Mouse (Mus musculus) kidney, embryonic 14.5 days (tissue): ENCODE measurements at regions not wholly inside any gene's neighbourhood (a gene's known extent, or its start where the extent isn't known, plus 50 kb on each side); places are given as distances from the start of the nearest gene placed in this dataset.

ENCODE experiments used
- ATAC-seq: fragments of 200-750 bp; cut with Nextera tagmentation; 2 replicates; pipeline ENCODE4 v1.8.0; 2017; ENCODE audit warnings: moderate number of reproducible peaks, mild to moderate bottlenecking, moderate TSS enrichment, moderate library complexity; ENCODE audit not compliant: low FRiP score, low TSS enrichment
- H3K27ac ChIP-seq: fragments of 300-500 bp; sonication (generic); 2 replicates; pipeline ENCODE4 v1.5.1; 2014; ENCODE audit warnings: low read depth, mild to moderate bottlenecking, low read length, moderate library complexity, mixed read lengths
- H3K27me3 ChIP-seq: fragments of 300-500 bp; sonication (generic); 2 replicates; pipeline ENCODE4 v1.6.1; 2014; ENCODE audit warnings: mild to moderate bottlenecking, low read length; ENCODE audit not compliant: control insufficient read depth, insufficient read depth
- H3K36me3 ChIP-seq: fragments of 300-500 bp; sonication (generic); 2 replicates; pipeline ENCODE4 v1.6.1; 2014; ENCODE audit warnings: low read length, mixed read lengths; ENCODE audit not compliant: control insufficient read depth, insufficient read depth
- H3K4me1 ChIP-seq: fragments of 300-500 bp; sonication (generic); 2 replicates; pipeline ENCODE4 v1.6.1; 2014; ENCODE audit warnings: low read length, mixed read lengths; ENCODE audit not compliant: control insufficient read depth, insufficient read depth
- H3K4me2 ChIP-seq: fragments of 300-500 bp; sonication (generic); replicated peaks from 2 replicates; pipeline ENCODE4 v1.6.1; 2014; ENCODE audit warnings: low read depth, mild to moderate bottlenecking, low read length
- H3K4me3 ChIP-seq: fragments of 300-500 bp; sonication (generic); 2 replicates; pipeline ENCODE4 v1.5.1; 2014; ENCODE audit warnings: mild to moderate bottlenecking, low read length
- H3K9ac ChIP-seq: fragments of 300-500 bp; sonication (generic); 2 replicates; pipeline ENCODE4 v1.6.1; 2014; ENCODE audit warnings: low read depth, mild to moderate bottlenecking, low read length, moderate library complexity
- H3K9me3 ChIP-seq: fragments of 300-500 bp; sonication (generic); 2 replicates; pipeline ENCODE4 v1.6.1; 2016; ENCODE audit warnings: low read length; ENCODE audit not compliant: control insufficient read depth
- WGBS: fragments of 180-500 bp; shearing (Covaris S2); extraction: QIAGEN DNeasy Blood & Tissue Kit; methylation state at CpG from one replicate; pipeline ENCODE4 v1.1.7; 2014; 5-methylcytosine and 5-hydroxymethylcytosine counted together

- no peaks in the 10 kb centered on the region for H3K36me3 ChIP-seq
- H3K9me3 ChIP-seq = no peaks in the 10 kb centered on the region
- no peak overlapping the region for H3K4me2 ChIP-seq
- WGBS = 49% methylated on average over 4 of the region's 4 CpGs
- no peak overlapping the region for H3K4me3 ChIP-seq
- H3K27ac ChIP-seq = no peak overlapping the region
- ATAC-seq = no peak
- H3K27me3 ChIP-seq = no peaks in the 10 kb centered on the region
- H3K9ac ChIP-seq = no peak overlapping the region
- peaks cover 6% of the 10 kb centered on the region for H3K4me1 ChIP-seq
These were observed 171.5 kb downstream of the Sox9 start for GRCm38 (mm10) chr11:112953491-112953890.

GRCm38 (mm10) chr11:112956748-112957440 is 174.9 kb downstream of the Sox9 start:
- Histone ChIP-seq H3K27ac (no peak overlapping the region), H3K4me2 (no peak overlapping the region), H3K27me3 (no peaks in the 10 kb centered on the region), H3K9ac (no peak overlapping the region), H3K4me3 (no peak overlapping the region), H3K4me1 (peaks cover 6% of the 10 kb centered on the region), H3K36me3 (no peaks in the 10 kb centered on the region), H3K9me3 (no peaks in the 10 kb centered on the region)
- ATAC-seq = no peak
- WGBS = 58% methylated on average over 5 of the region's 5 CpGs

DNA sequence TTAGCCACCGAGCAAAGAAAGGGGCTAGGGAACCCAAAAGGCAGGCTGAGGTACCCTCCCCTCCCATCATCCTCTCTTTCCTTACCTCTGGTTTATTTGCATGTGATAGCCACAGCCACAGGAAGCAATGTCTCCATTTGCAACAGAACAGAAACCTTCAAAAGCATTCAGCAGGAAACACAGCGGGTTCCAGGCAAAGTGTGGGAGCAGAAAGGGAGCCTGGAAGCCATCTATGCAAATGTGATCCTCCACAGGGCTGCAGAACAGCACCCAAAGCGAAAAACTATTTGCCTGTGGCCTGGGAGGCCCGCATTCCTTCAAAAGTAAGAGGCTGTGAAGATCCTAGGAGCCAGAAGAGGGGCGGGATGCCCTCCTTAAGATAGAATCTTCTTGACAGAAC is 177.6 kb downstream of the Sox9 start:
- Histone ChIP-seq H3K9ac (no peak overlapping the region), H3K4me1 (no peaks in the 10 kb centered on the region), H3K9me3 (no peaks in the 10 kb centered on the region), H3K36me3 (no peaks in the 10 kb centered on the region), H3K27ac (no peak overlapping the region), H3K4me3 (no peak overlapping the region), H3K27me3 (no peaks in the 10 kb centered on the region), H3K4me2 (no peak overlapping the region)
- 26% methylated on average over 5 of the region's 5 CpGs for WGBS
- ATAC-seq = no peak

DNA sequence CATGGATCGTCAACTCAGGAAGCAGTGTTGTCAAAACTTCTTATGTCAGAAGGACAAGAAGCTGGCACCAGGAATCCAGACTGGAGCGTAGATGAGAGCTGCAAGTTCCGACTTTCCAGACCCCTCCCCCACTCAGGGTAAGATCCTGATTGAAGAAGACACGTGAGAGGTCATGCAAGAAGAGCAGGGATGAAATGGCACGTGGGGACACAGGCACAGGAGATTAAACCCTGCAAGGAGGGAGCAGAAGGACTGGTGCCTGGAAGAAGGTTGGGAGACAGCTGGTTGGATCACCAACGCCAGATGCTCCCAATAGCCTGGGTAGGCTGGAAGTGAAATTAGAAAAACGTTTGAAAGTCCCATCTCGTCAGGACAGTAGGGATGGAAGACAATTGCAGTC is 191.3 kb downstream of the Sox9 start:
- no peak overlapping the region for H3K4me3 ChIP-seq
- WGBS = 52% methylated on average over 8 of the region's 8 CpGs

GRCm38 (mm10) chr11:112974893-112975292 is 192.9 kb downstream of the Sox9 start:
- Histone ChIP-seq H3K9ac (no peak overlapping the region), H3K27me3 (no peaks in the 10 kb centered on the region), H3K4me1 (peaks cover 18% of the 10 kb centered on the region), H3K4me2 (no peak overlapping the region), H3K27ac (no peak overlapping the region), H3K4me3 (no peak overlapping the region), H3K9me3 (no peaks in the 10 kb centered on the region), H3K36me3 (no peaks in the 10 kb centered on the region)
- no peak for ATAC-seq
- 98% methylated on average over 7 of the region's 7 CpGs for WGBS

More for the DNA sequence above, 191.3 kb downstream of the Sox9 start:
- peaks cover 11% of the 10 kb centered on the region for H3K4me1 ChIP-seq
- no peaks in the 10 kb centered on the region for H3K9me3 ChIP-seq
- H3K4me2 ChIP-seq = no peak overlapping the region
- H3K9ac ChIP-seq = no peak overlapping the region
- no peak overlapping the region for H3K27ac ChIP-seq
- no peaks in the 10 kb centered on the region for H3K27me3 ChIP-seq
- ATAC-seq = no peak
- no peaks in the 10 kb centered on the region for H3K36me3 ChIP-seq

GRCm38 (mm10) chr11:112976914-112977785 is 195.1 kb downstream of the Sox9 start:
- 20% methylated on average over 12 of the region's 12 CpGs for WGBS
- no peaks in the 10 kb centered on the region for H3K9me3 ChIP-seq
- no peaks in the 10 kb centered on the region for H3K27me3 ChIP-seq
- no peaks in the 10 kb centered on the region for H3K36me3 ChIP-seq
- ATAC-seq = no peak
- H3K4me3 ChIP-seq = no peak overlapping the region
- 0 out of 2 replicates have a peak overlapping the region, but pooled peaks have one; percentile 5 for H3K4me2 ChIP-seq
- no peak overlapping the region for H3K27ac ChIP-seq
- peaks cover 20% of the 10 kb centered on the region for H3K4me1 ChIP-seq
- H3K9ac ChIP-seq = no peak overlapping the region

- Histone ChIP-seq H3K9ac (no peak overlapping the region), H3K36me3 (no peaks in the 10 kb centered on the region), H3K4me1 (peaks cover 32% of the 10 kb centered on the region), H3K27ac (no peak overlapping the region), H3K4me2 (no peak overlapping the region), H3K27me3 (no peaks in the 10 kb centered on the region), H3K4me3 (no peak overlapping the region), H3K9me3 (no peaks in the 10 kb centered on the region)
- WGBS = 29% methylated on average over 6 of the region's 6 CpGs
- no peak for ATAC-seq
These were observed 196.9 kb downstream of the Sox9 start for GRCm38 (mm10) chr11:112978884-112979283.

GRCm38 (mm10) chr11:112979413-112979812 is 197.4 kb downstream of the Sox9 start:
- H3K4me2 ChIP-seq = no peak overlapping the region
- peaks cover 32% of the 10 kb centered on the region for H3K4me1 ChIP-seq
- no peak overlapping the region for H3K9ac ChIP-seq
- no peak for ATAC-seq
- no peak overlapping the region for H3K27ac ChIP-seq
- no peaks in the 10 kb centered on the region for H3K36me3 ChIP-seq
- no peaks in the 10 kb centered on the region for H3K9me3 ChIP-seq
- H3K27me3 ChIP-seq = 0 out of 2 replicates have a peak, but pooled peaks cover under 1% of the 10 kb centered on the region
- H3K4me3 ChIP-seq = no peak overlapping the region
- WGBS = 59% methylated on average over 10 of the region's 10 CpGs
